Mouse (Mus musculus) stomach, postnatal 0 days (tissue): ENCODE measurements at regions not wholly inside any gene's neighbourhood (a gene's known extent, or its start where the extent isn't known, plus 50 kb on each side); places are given as distances from the start of the nearest gene placed in this dataset.

Experiments
- ATAC-seq: fragments of 200-750 bp; cut with Nextera tagmentation; 2 replicates; pipeline ENCODE4 v1.8.0; 2017; ENCODE audit not compliant: low FRiP score, low TSS enrichment
- DNase-seq: peaks from one replicate; pipeline ENCODE4 v3.0.0-alpha.2; 2016; ENCODE audit warnings: low spot score
- H3K27ac ChIP-seq: fragments of 300-500 bp; sonication (generic); replicated peaks from 2 replicates; pipeline ENCODE4 v1.5.1; 2014; ENCODE audit warnings: mild to moderate bottlenecking, control low read depth
- H3K27me3 ChIP-seq: fragments of 300-500 bp; sonication (generic); 2 replicates; pipeline ENCODE4 v1.6.1; 2014; ENCODE audit warnings: low read length; ENCODE audit not compliant: control insufficient read depth, insufficient read depth
- H3K36me3 ChIP-seq: fragments of 300-500 bp; sonication (generic); 2 replicates; pipeline ENCODE4 v1.6.1; 2014; ENCODE audit warnings: low read length, mixed read lengths; ENCODE audit not compliant: control insufficient read depth, insufficient read depth
- H3K4me1 ChIP-seq: fragments of 300-500 bp; sonication (generic); replicated peaks from 2 replicates; pipeline ENCODE4 v1.6.1; 2014; ENCODE audit warnings: antibody characterized with exemption; ENCODE audit not compliant: control insufficient read depth, insufficient read depth
- H3K4me2 ChIP-seq: fragments of 300-500 bp; sonication (generic); replicated peaks from 2 replicates; pipeline ENCODE4 v1.6.1; 2014; ENCODE audit warnings: low read depth, mild to moderate bottlenecking, control low read depth, moderate library complexity
- H3K4me3 ChIP-seq: fragments of 300-500 bp; sonication (generic); 2 replicates; pipeline ENCODE4 v1.5.1; 2014; ENCODE audit warnings: low read depth, low read length, control low read depth
- H3K9ac ChIP-seq: fragments of 300-500 bp; sonication (generic); 2 replicates; pipeline ENCODE4 v1.6.1; 2014; ENCODE audit warnings: mild to moderate bottlenecking, low read length, control low read depth, mixed read lengths
- H3K9me3 ChIP-seq: fragments of 300-500 bp; sonication (generic); 2 replicates; pipeline ENCODE4 v1.6.1; 2016; ENCODE audit warnings: low read length; ENCODE audit not compliant: control insufficient read depth
- CTCF ChIP-seq: IDR thresholded peaks from 2 replicates; pipeline ENCODE4 v1.5.1; 2016; ENCODE audit warnings: antibody characterized with exemption, low read depth, mild to moderate bottlenecking, moderate library complexity
- EP300 ChIP-seq: optimal IDR thresholded peaks from 2 replicates; pipeline ENCODE3; 2016; ENCODE audit warnings: antibody characterized with exemption
- WGBS: fragments of 180-500 bp; shearing (Covaris S2); extraction: QIAGEN DNeasy Blood & Tissue Kit; methylation state at CpG from one replicate; pipeline ENCODE4 v1.1.7; 2014; 5-methylcytosine and 5-hydroxymethylcytosine counted together

- ATAC-seq (no peak), DNase-seq (no peak)
- 76% methylated on average over 7 of the region's 7 CpGs for WGBS
- H3K36me3 ChIP-seq: no peaks in the 10 kb centered on the region
- H3K9me3 ChIP-seq: no peaks in the 10 kb centered on the region
- 0 out of 2 replicates have a peak, but pooled peaks cover 2% of the 10 kb centered on the region for H3K4me1 ChIP-seq
- TF ChIP-seq CTCF: no peak
- no peak for TF ChIP-seq EP300
- no peaks in the 10 kb centered on the region for H3K27me3 ChIP-seq
- H3K4me2 ChIP-seq: no peak overlapping the region
- no peak overlapping the region for H3K27ac ChIP-seq
- H3K4me3 ChIP-seq: no peak overlapping the region
- H3K9ac ChIP-seq: no peak overlapping the region
Measured at GRCm38 (mm10) chr2:166234579-166235212, 79.2 kb upstream of the Sulf2 start.

DNA sequence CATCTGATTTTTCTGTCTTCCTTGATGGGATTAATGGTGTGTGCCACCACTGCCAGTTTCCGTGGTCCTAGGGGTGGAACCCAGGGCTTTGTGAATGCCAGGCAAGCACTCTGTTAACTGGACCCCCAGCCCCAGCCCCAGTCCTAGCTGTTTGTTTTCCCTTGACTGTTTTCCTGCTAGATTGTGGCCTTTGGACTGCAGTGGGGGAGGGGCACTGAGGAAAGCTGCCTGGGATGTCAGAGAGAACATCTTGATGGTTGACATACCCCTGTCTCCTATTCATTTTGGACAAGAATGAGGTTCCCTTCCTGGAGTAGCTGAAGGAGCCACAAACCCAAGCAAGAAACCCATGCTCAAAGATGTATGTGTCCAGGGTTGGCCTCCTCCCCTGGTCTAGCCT is 77.8 kb upstream of the Sulf2 start:
- Histone ChIP-seq H3K4me2 (no peak overlapping the region), H3K9ac (no peak overlapping the region), H3K27ac (peak overlapping the region; percentile 58; the same call in 1 of the 2 replicates), H3K9me3 (no peaks in the 10 kb centered on the region), H3K4me1 (0 out of 2 replicates have a peak, but pooled peaks cover 2% of the 10 kb centered on the region), H3K27me3 (no peaks in the 10 kb centered on the region), H3K4me3 (no peak overlapping the region), H3K36me3 (no peaks in the 10 kb centered on the region)
- TF ChIP-seq EP300: no peak
- no peak for TF ChIP-seq CTCF
- ATAC-seq (no peak), DNase-seq (no peak)
- WGBS: 64% methylated on average over 1 of the region's 1 CpGs

DNA sequence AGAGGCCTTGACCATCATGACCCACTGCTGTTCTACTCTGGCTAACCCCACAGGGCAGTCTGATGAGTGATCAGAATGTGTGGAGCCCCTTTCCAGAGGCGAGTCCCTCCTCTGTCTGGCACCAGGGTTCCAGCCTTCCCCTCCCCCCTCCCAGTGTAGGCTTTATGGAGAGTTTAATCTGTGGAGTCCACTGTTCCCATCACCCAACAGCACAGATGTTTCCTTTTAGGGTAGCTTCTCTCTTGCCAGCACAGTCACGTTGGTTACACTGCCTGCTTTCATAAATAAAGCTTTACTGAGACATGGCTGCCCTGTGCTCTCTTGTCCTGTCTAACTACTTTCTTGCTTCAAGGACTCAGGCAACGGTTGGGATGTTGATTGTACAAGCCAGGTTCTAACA is 76.9 kb upstream of the Sulf2 start:
- Histone ChIP-seq H3K4me2 (no peak overlapping the region), H3K9me3 (no peaks in the 10 kb centered on the region), H3K36me3 (no peaks in the 10 kb centered on the region), H3K27me3 (no peaks in the 10 kb centered on the region), H3K27ac (peak overlapping the region; percentile 58), H3K4me1 (0 out of 2 replicates have a peak, but pooled peaks cover 2% of the 10 kb centered on the region), H3K4me3 (no peak overlapping the region), H3K9ac (peak overlapping the region; percentile 23; the same call in 1 of the 2 replicates)
- WGBS: 22% methylated on average over 3 of the region's 3 CpGs
- DNase-seq (no peak), ATAC-seq (no peak; the same call in 1 of the 2 replicates)
- TF ChIP-seq CTCF: no peak
- TF ChIP-seq EP300: no peak

GRCm38 (mm10) chr2:166230617-166231016 is 75.2 kb upstream of the Sulf2 start:
- Histone ChIP-seq H3K27ac (no peak overlapping the region), H3K36me3 (no peaks in the 10 kb centered on the region), H3K9me3 (no peaks in the 10 kb centered on the region), H3K27me3 (no peaks in the 10 kb centered on the region), H3K4me1 (0 out of 2 replicates have a peak, but pooled peaks cover 2% of the 10 kb centered on the region), H3K9ac (no peak overlapping the region), H3K4me3 (no peak overlapping the region), H3K4me2 (no peak overlapping the region)
- TF ChIP-seq EP300 (no peak), CTCF (no peak)
- DNase-seq (no peak), ATAC-seq (peak; percentile 19; the same call in 1 of the 2 replicates)
- 69% methylated on average over 6 of the region's 6 CpGs for WGBS

DNA sequence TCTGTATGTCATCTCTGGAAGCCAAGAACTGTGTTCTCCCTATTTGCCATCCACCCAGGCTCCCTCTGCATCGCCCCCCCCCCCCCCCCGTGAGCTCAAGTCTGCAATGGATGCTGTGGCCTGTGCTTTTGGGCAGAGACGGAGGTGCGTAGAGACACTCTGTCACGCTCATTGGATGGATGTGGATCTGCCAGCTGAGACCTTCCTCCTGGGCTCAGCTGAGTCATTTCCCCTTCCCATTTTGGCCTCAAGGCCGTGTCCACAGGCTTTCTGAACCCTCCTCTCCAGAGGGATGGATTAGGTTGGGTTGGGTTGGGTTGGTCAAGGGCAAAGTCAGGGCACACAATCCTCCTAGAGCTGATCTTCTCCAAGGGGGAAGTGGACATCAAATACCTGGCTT is 72.9 kb upstream of the Sulf2 start:
- Histone ChIP-seq H3K9me3 (no peaks in the 10 kb centered on the region), H3K4me2 (no peak overlapping the region), H3K4me1 (0 out of 2 replicates have a peak, but pooled peaks cover 2% of the 10 kb centered on the region), H3K27me3 (no peaks in the 10 kb centered on the region), H3K27ac (no peak overlapping the region), H3K9ac (no peak overlapping the region), H3K36me3 (no peaks in the 10 kb centered on the region), H3K4me3 (no peak overlapping the region)
- WGBS: 77% methylated on average over 5 of the region's 6 CpGs
- TF ChIP-seq CTCF (no peak), EP300 (no peak)
- ATAC-seq (no peak), DNase-seq (no peak)

DNA sequence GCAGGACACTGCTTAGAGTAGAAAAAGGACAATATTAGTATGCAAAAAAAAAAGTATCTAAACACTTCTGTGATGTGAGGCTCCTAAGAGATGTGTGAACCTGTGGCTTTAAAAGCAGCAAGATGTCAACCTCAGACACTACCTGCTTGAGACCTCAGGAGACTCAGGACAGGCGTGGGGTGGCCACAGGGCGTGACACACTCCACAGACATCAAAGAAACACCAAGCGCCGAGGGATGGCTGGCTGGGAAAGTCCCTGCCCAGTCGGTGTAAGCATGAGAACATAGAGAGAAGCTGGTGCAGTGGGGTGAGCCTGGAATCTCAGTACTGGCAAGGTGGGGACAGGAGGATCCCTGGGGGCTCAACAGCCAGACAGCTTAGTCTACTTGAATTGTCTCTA is 72.0 kb upstream of the Sulf2 start:
- ATAC-seq (no peak), DNase-seq (no peak)
- Histone ChIP-seq H3K9me3 (no peaks in the 10 kb centered on the region), H3K27ac (no peak overlapping the region), H3K4me2 (no peak overlapping the region), H3K36me3 (no peaks in the 10 kb centered on the region), H3K4me3 (no peak overlapping the region), H3K4me1 (0 out of 2 replicates have a peak, but pooled peaks cover under 1% of the 10 kb centered on the region), H3K27me3 (no peaks in the 10 kb centered on the region), H3K9ac (no peak overlapping the region)
- TF ChIP-seq CTCF (no peak), EP300 (no peak)
- 60% methylated on average over 5 of the region's 5 CpGs for WGBS
